10 mouse cellular contexts compared by ENCODE assay signal in genomic region chr17:48596406-48596805, GRCm38 (mm10).
A peak's percentile ranks its signal among the peaks of the same experiment; 100 is the strongest.
DNase-seq lines count a peak whose midpoint lies in the region; ATAC-seq and TF ChIP-seq lines count a peak whose summit lies in the region.
"Had no signal": no experiment of that assay in that cellular context is flagged by ENCODE, and none has a peak within 500 bp of the region (broad histone marks: within the 10 kb centered on the region; RNA-seq: fewer than 3 reads in every experiment).

No protein-coding gene starts in this region.

- DNase-seq in adrenal gland, adult 2 months, result peak; percentile 20
- DNase-seq in adrenal gland, adult 8-10 months, result no peak
- peak; percentile 41 for DNase-seq in layer of hippocampus, adult 11-12 months (ENCODE audit: low spot score)
- DNase-seq in layer of hippocampus, postnatal 14 days (ENCODE audit: low spot score in 2 of 2), result no peak
- DNase-seq in CD4-positive helper T cell, adult 2 months (ENCODE audit: low read depth, low spot score), result peak; percentile 11
- DNase-seq in lung, postnatal 0 days (ENCODE audit: low spot score), result no peak
- no peak for DNase-seq in urinary bladder, postnatal 10 days (ENCODE audit: low spot score)
- DNase-seq in right cerebral cortex, postnatal 36 days (ENCODE audit: low spot score in 2 of 2), result no peak
- DNase-seq: adrenal gland, postnatal 14 days had no signal

- WGBS in lung, postnatal 0 days, result 81% methylated on average over 3 of the region's 3 CpGs

- H3K9me3 ChIP-seq in lung, postnatal 0 days (ENCODE audit: low read length), result no peaks in the 10 kb centered on the region
- H3K9me3 ChIP-seq: midbrain, embryonic 15.5 days had no signal

- TF ChIP-seq CTCF in lung, postnatal 0 days (IDR thresholded peaks at IDR 0.05), result peak; percentile 59

- H3K4me3 ChIP-seq in lung, postnatal 0 days (ENCODE audit: low read depth, low read length), result no peak overlapping the region
- H3K4me3 ChIP-seq: midbrain, embryonic 15.5 days had no signal

- no peak for ATAC-seq in lung, postnatal 0 days
- ATAC-seq: midbrain, embryonic 15.5 days had no signal

- H3K36me3 ChIP-seq in lung, postnatal 0 days (ENCODE audit: insufficient read depth, low read length), result no peaks in the 10 kb centered on the region
- H3K36me3 ChIP-seq: midbrain, embryonic 15.5 days had no signal

- no peak overlapping the region for H3K27ac ChIP-seq in lung, postnatal 0 days (ENCODE audit: low read length)
- H3K27ac ChIP-seq: midbrain, embryonic 15.5 days had no signal

- no peak overlapping the region for H3K4me2 ChIP-seq in lung, postnatal 0 days (replicated peaks; ENCODE audit: low read depth, low read length)
- H3K4me2 ChIP-seq: midbrain, embryonic 15.5 days had no signal

- H3K27me3 ChIP-seq in lung, postnatal 0 days (replicated peaks; ENCODE audit: insufficient read depth, low read length), result no peaks in the 10 kb centered on the region
- H3K27me3 ChIP-seq: midbrain, embryonic 15.5 days had no signal

- H3K9ac ChIP-seq in lung, postnatal 0 days (replicated peaks; ENCODE audit: low read depth), result no peak overlapping the region
- H3K9ac ChIP-seq: midbrain, embryonic 15.5 days had no signal

- no peaks in the 10 kb centered on the region for H3K4me1 ChIP-seq in lung, postnatal 0 days (ENCODE audit: insufficient read depth, low read depth, low read length)
- H3K4me1 ChIP-seq: midbrain, embryonic 15.5 days had no signal

- no peak for TF ChIP-seq EP300 in lung, postnatal 0 days (IDR thresholded peaks at IDR 0.05)

Comparison
In these comparisons a context has a peak if more than half of its experiments do, and no peak if none do; other contexts are left out.
1. DNase-seq: peak in adrenal gland, adult 2 months (single experiment), layer of hippocampus, adult 11-12 months (single experiment) and CD4-positive helper T cell, adult 2 months (single experiment); none in adrenal gland, adult 8-10 months (single experiment), layer of hippocampus, postnatal 14 days (0 of 2), lung, postnatal 0 days (single experiment), urinary bladder, postnatal 10 days (single experiment) and right cerebral cortex, postnatal 36 days (0 of 2).